9 mouse cellular contexts compared by ENCODE assay signal in genomic region chr15:78844791-78845190, GRCm38 (mm10). TPM values are rescaled to one million over a fixed set of nuclear protein-coding genes. Genes with fewer than 3 reads are reported as not detected.
DNase-seq lines count a peak whose midpoint lies in the region; ATAC-seq lines count a peak whose summit lies in the region.
"Had no signal": no experiment of that assay in that cellular context is flagged by ENCODE, and none has a peak within 500 bp of the region (broad histone marks: within the 10 kb centered on the region; RNA-seq: fewer than 3 reads in every experiment).

No protein-coding gene starts in this region.

- peak; percentile 75 for DNase-seq in urinary bladder, postnatal 14 days (ENCODE audit: low spot score)
- DNase-seq in urinary bladder, postnatal 10 days (ENCODE audit: low spot score) = no peak
- DNase-seq in gastrocnemius, postnatal 25 days = peak; percentile 68
- peak; percentile 76 to 88 for DNase-seq in lung, adult 18-20 months
- DNase-seq in cerebellum, adult 8-10 months = no peak
- DNase-seq in ovary, adult 18-20 months (ENCODE audit: low spot score) = no peak

- peak overlapping the region; percentile 73; the same call in 1 of the 2 replicates for H3K4me3 ChIP-seq in intestine, embryonic 15.5 days (replicated peaks)
- H3K4me3 ChIP-seq: megakaryocyte, embryonic 14.5 days had no signal

- peak overlapping the region; percentile 94 for H3K27ac ChIP-seq in intestine, embryonic 15.5 days

- peak overlapping the region; percentile 83 for H3K4me2 ChIP-seq in intestine, embryonic 15.5 days (replicated peaks)

- H3K4me1 ChIP-seq in intestine, embryonic 15.5 days (replicated peaks) = peaks cover 70% of the 10 kb centered on the region

- ATAC-seq in intestine, embryonic 15.5 days = peak; percentile 64
- ATAC-seq in megakaryocyte-erythroid progenitor cell, adult 5-6 weeks (replicated peaks; ENCODE audit: low FRiP score, low TSS enrichment, poor library complexity, severe bottlenecking) = no peak

- WGBS in intestine, embryonic 15.5 days = 15% methylated on average over 9 of the region's 9 CpGs

- H3K27me3 ChIP-seq in intestine, embryonic 15.5 days (replicated peaks) = no peaks in the 10 kb centered on the region

- peaks cover 16% of the 10 kb centered on the region for H3K36me3 ChIP-seq in intestine, embryonic 15.5 days

- peak overlapping the region; percentile 1 for H3K9ac ChIP-seq in intestine, embryonic 15.5 days

- H3K9me3 ChIP-seq in intestine, embryonic 15.5 days = no peaks in the 10 kb centered on the region
- H3K9me3 ChIP-seq: megakaryocyte, embryonic 14.5 days had no signal

RNA-seq across cellular contexts. Expression of gene Cdc42ep1, which starts 2.4 kb away (rescaled TPM):
- total RNA-seq in gastrocnemius, postnatal 25 days (2021) = 10 to 100 TPM in 1 of 2 experiments, 1 to 10 TPM in 1; 9.3 to 10.5 TPM
- polyA plus RNA-seq in intestine, embryonic 15.5 days (2015; fragmentation: Nextera tagmentation; extraction: Ambion mirVana) = 44.0 and 47.5 TPM in 2 replicates
- 0.77 TPM in 1 of 2 replicates, not detected in the other for total RNA-seq in megakaryocyte-erythroid progenitor cell, adult 5-6 weeks (2014; fragmentation: Nextera tagmentation)
- total RNA-seq in megakaryocyte-erythroid progenitor cell, adult 5-6 weeks (2017) = not detected in 2 replicates

RNA-seq across cellular contexts. Expression of gene Lgals2, which starts 10.5 kb away (rescaled TPM):
- total RNA-seq in gastrocnemius, postnatal 25 days (2021) = not detected
- 1,110 and 1,149 TPM in 2 replicates for polyA plus RNA-seq in intestine, embryonic 15.5 days (2015; fragmentation: Nextera tagmentation; extraction: Ambion mirVana)
- not detected in 2 replicates for total RNA-seq in megakaryocyte-erythroid progenitor cell, adult 5-6 weeks (2014; fragmentation: Nextera tagmentation)
- total RNA-seq in megakaryocyte-erythroid progenitor cell, adult 5-6 weeks (2017) = not detected in 2 replicates

RNA-seq across cellular contexts. Expression of gene Gga1, which starts 32.2 kb away (rescaled TPM):
- total RNA-seq in gastrocnemius, postnatal 25 days (2021) = 10 to 100 TPM; 33.5 to 34.2 TPM
- polyA plus RNA-seq in intestine, embryonic 15.5 days (2015; fragmentation: Nextera tagmentation; extraction: Ambion mirVana) = 47.6 and 51.7 TPM in 2 replicates
- 30.0 and 47.6 TPM in 2 replicates for total RNA-seq in megakaryocyte-erythroid progenitor cell, adult 5-6 weeks (2014; fragmentation: Nextera tagmentation)
- total RNA-seq in megakaryocyte-erythroid progenitor cell, adult 5-6 weeks (2017) = 7.8 and 10.9 TPM in 2 replicates

RNA-seq across cellular contexts. Expression of gene Card10, which starts 41.9 kb away (rescaled TPM):
- 1 to 10 TPM; 6.4 to 7.8 TPM for total RNA-seq in gastrocnemius, postnatal 25 days (2021)
- 6.9 and 7.3 TPM in 2 replicates for polyA plus RNA-seq in intestine, embryonic 15.5 days (2015; fragmentation: Nextera tagmentation; extraction: Ambion mirVana)
- total RNA-seq in megakaryocyte-erythroid progenitor cell, adult 5-6 weeks (2014; fragmentation: Nextera tagmentation) = 0.42 TPM in 1 of 2 replicates, not detected in the other
- not detected in 2 replicates for total RNA-seq in megakaryocyte-erythroid progenitor cell, adult 5-6 weeks (2017)

RNA-seq across cellular contexts. Expression of gene Gm49510, which starts 54.7 kb away (rescaled TPM):
- under 1 TPM in 1 of 2 experiments, not detected in 1; 0.11 TPM for total RNA-seq in gastrocnemius, postnatal 25 days (2021)
- polyA plus RNA-seq in intestine, embryonic 15.5 days (2015; fragmentation: Nextera tagmentation; extraction: Ambion mirVana) = 0.23 and 0.42 TPM in 2 replicates
- total RNA-seq in megakaryocyte-erythroid progenitor cell, adult 5-6 weeks (2014; fragmentation: Nextera tagmentation) = not detected in 2 replicates
- 2.6 TPM in 1 of 2 replicates, not detected in the other for total RNA-seq in megakaryocyte-erythroid progenitor cell, adult 5-6 weeks (2017)

Comparison
In these comparisons a context has a peak if more than half of its experiments do, and no peak if none do; other contexts are left out.
1. DNase-seq: peak in urinary bladder, postnatal 14 days (single experiment), gastrocnemius, postnatal 25 days (single experiment) and lung, adult 18-20 months (2 of 2); none in urinary bladder, postnatal 10 days (single experiment), cerebellum, adult 8-10 months (single experiment) and ovary, adult 18-20 months (single experiment).
2. RNA of gene Cdc42ep1, which starts 2.4 kb away (total RNA-seq): 9.3 to 10.5 TPM in gastrocnemius, postnatal 25 days; 0.77 TPM in megakaryocyte-erythroid progenitor cell, adult 5-6 weeks; every median in the first group is over 4 times any median in the second.